Mouse (Mus musculus): ENCODE measurements around the gene Proser1.

Proser1 gene

DNA sequence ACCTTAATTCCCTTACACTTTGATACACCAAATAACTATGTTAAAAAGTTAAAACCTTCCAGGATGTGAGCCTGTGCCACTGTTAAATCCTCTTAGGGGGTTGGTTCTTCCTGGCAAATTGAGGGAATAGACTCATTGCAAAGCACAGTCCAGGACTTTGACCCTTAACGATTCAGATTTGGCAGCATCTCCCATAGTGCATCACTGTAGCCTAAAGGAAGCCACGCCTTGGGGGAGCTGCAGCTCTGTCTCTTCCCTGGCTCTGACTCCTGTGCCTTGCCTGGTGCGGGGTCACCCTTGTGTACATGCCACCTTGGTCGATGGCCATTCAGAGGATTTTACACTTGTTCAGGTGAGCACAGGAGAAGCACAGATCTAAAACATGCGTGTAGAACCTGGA lies 6.2 kb downstream of the Proser1 start:
- Histone ChIP-seq H3K9me3 (ENCODE audit: low read length) (no peaks in the 10 kb centered on the region), H3K4me3 (replicated peaks; ENCODE audit: low read length) (no peak overlapping the region; the same call in 1 of the 2 replicates), H3K36me3 (ENCODE audit: insufficient read depth, low read length) (peaks cover 77% of the 10 kb centered on the region), H3K27me3 (ENCODE audit: insufficient read depth, low read length) (no peaks in the 10 kb centered on the region), H3K4me1 (replicated peaks; ENCODE audit: low read depth, low read length) (peaks cover 68% of the 10 kb centered on the region)
- TF ChIP-seq CTCF (conservative IDR thresholded peaks at IDR 0.05; ENCODE audit: low read length) = no peak
- no peak for TF ChIP-seq NANOG (IDR thresholded peaks at IDR 0.05; ENCODE audit: borderline replicate concordance, low read length)
- TF ChIP-seq POU5F1 (IDR thresholded peaks at IDR 0.05; ENCODE audit: borderline replicate concordance, low read length) = no peak

DNA sequence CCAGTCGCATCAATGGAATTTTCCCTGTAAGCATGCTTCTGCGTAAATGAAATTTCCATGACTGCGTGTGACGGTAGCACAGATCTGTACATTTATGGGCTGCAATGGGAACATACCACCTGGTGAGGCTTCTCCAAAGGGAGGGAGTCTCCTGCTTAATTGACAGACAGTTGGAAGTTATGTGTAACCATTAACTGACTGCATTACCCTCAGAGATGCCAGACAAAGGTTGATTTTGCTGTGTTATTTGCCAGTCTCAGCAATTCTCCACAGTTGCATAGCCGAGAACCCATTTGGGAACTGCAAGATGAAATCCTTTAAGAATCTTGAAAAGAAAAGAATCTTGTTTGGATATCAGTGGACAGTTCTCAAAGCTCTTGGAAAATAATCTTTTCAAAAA lies 8.6 kb downstream of the Proser1 start:
- TF ChIP-seq NANOG (IDR thresholded peaks at IDR 0.05; ENCODE audit: borderline replicate concordance, low read length) (no peak), POU5F1 (IDR thresholded peaks at IDR 0.05; ENCODE audit: borderline replicate concordance, low read length) (no peak), CTCF (conservative IDR thresholded peaks at IDR 0.05; ENCODE audit: low read length) (no peak)

DNA sequence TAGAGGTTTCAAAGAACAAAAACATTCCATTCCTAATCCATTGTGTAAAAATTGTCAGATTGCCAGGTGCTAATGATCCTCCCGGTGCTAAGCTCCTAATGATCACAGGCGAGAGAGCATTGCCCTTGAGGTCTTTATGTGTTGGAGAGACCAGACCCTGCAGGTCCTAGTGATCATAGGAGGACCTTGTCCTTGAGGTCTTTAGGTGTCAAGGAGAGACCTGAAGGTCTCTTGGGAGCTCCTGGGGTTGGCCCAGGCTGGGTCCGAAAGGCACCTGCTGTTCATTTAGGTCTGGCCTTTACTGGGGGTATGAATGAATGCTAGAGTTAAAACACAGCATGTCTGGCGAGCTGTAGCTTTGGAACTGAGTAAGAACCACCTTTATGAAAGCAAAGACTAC lies 10.7 kb downstream of the Proser1 start:
- TF ChIP-seq CTCF (conservative IDR thresholded peaks at IDR 0.05; ENCODE audit: low read length) = no peak
- Histone ChIP-seq H3K36me3 (ENCODE audit: insufficient read depth, low read length) (peaks cover 97% of the 10 kb centered on the region), H3K4me3 (replicated peaks; ENCODE audit: low read length) (no peak overlapping the region), H3K9me3 (ENCODE audit: low read length) (no peaks in the 10 kb centered on the region), H3K4me1 (replicated peaks; ENCODE audit: low read depth, low read length) (peaks cover 51% of the 10 kb centered on the region), H3K27me3 (ENCODE audit: insufficient read depth, low read length) (no peaks in the 10 kb centered on the region)

More for the DNA sequence above, 8.6 kb downstream of the Proser1 start:
- Histone ChIP-seq H3K4me1 (replicated peaks; ENCODE audit: low read depth, low read length) (peaks cover 51% of the 10 kb centered on the region), H3K27me3 (ENCODE audit: insufficient read depth, low read length) (no peaks in the 10 kb centered on the region), H3K4me3 (replicated peaks; ENCODE audit: low read length) (no peak overlapping the region), H3K36me3 (ENCODE audit: insufficient read depth, low read length) (peaks cover 94% of the 10 kb centered on the region), H3K9me3 (ENCODE audit: low read length) (no peaks in the 10 kb centered on the region)

DNA sequence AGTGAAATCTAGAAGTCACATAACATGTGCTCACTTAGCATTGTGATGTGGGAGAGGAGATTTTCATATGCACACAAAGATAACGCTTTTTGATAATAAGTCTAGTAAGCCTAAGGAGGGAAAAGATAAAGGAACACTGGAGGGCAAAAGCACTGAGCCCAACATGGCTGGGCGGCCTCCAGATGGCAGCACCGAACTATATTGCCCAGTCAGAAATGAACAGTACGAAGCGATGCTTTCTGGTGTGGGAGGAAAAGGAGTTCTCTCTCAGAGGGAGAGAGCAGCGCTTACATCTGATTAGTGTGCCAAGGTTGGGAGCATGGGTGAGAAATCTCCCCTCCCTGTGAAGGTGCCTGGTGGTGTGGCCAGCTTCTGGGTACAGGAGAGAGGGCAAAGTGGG lies 12.4 kb downstream of the Proser1 start:
- Histone ChIP-seq H3K27me3 (ENCODE audit: insufficient read depth, low read length) (no peaks in the 10 kb centered on the region), H3K4me1 (replicated peaks; ENCODE audit: low read depth, low read length) (peaks cover 51% of the 10 kb centered on the region), H3K9me3 (ENCODE audit: low read length) (no peaks in the 10 kb centered on the region), H3K4me3 (replicated peaks; ENCODE audit: low read length) (no peak overlapping the region), H3K36me3 (ENCODE audit: insufficient read depth, low read length) (peaks cover 86% of the 10 kb centered on the region)
- peak; percentile 44 for TF ChIP-seq CTCF (conservative IDR thresholded peaks at IDR 0.05; ENCODE audit: low read length)
- TF ChIP-seq POU5F1 (IDR thresholded peaks at IDR 0.05; ENCODE audit: borderline replicate concordance, low read length) = no peak

DNA sequence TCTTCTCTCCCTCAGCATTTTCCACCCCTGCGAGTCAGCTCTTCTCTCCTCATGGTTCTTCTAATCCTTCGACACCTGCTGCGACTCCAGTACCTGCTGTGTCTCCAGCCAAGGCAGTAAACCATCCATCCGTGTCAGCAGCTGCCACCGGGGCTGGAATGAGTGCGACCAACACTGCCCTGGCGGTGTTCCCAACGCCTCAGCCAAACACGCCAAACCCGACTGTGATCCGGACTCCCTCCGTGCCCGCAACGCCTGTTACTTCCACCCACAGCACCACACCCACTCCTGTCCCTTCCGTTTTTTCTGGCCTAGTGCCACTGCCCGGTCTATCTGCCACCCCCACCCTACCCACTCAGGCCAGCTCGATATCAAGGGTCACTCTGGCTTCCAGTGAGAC lies 14.0 kb downstream of the Proser1 start:
- Histone ChIP-seq H3K36me3 (ENCODE audit: insufficient read depth, low read length) (peaks cover 81% of the 10 kb centered on the region), H3K9me3 (ENCODE audit: low read length) (no peaks in the 10 kb centered on the region), H3K4me1 (replicated peaks; ENCODE audit: low read depth, low read length) (peaks cover 46% of the 10 kb centered on the region), H3K4me3 (replicated peaks; ENCODE audit: low read length) (0 out of 2 replicates have a peak overlapping the region, but pooled peaks have one; percentile 17), H3K27me3 (ENCODE audit: insufficient read depth, low read length) (no peaks in the 10 kb centered on the region)
- TF ChIP-seq POU5F1 (IDR thresholded peaks at IDR 0.05; ENCODE audit: borderline replicate concordance, low read length) = no peak
- TF ChIP-seq NANOG (IDR thresholded peaks at IDR 0.05; ENCODE audit: borderline replicate concordance, low read length) = no peak
- TF ChIP-seq CTCF (conservative IDR thresholded peaks at IDR 0.05; ENCODE audit: low read length) = no peak

DNA sequence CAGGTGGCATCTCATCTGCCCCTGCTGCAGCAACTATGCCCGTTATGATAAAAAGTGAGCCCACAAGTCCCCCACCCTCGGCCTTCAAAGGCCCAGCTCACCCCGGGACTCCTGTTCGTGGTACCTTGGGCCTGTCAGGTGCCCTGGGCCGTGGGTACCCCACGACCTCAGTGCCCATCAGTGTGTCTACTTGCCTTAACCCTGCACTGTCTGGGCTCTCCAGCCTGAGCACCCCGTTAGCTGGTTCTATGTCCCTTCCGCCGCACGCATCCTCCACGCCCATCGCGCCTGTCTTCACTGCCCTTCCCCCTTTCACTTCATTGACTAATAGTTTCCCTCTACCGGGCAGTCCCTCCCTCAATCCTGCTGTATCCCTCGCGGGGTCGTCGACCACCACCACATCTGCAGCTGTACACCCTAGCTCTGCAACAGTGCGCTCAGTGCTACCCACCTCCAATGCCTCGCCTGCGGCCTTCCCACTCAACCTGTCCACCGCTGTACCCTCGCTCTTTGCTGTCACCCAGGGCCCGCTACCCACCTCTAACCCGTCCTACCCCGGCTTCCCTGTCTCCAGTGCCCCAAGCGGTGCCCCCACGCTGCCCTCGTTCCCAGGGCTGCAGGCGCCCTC lies 15.1 kb downstream of the Proser1 start:
- no peaks in the 10 kb centered on the region for H3K27me3 ChIP-seq (ENCODE audit: insufficient read depth, low read length)
- no peak for TF ChIP-seq POU5F1 (IDR thresholded peaks at IDR 0.05; ENCODE audit: borderline replicate concordance, low read length)
- no peak for TF ChIP-seq CTCF (conservative IDR thresholded peaks at IDR 0.05; ENCODE audit: low read length)
- TF ChIP-seq NANOG (IDR thresholded peaks at IDR 0.05; ENCODE audit: borderline replicate concordance, low read length) = no peak
- H3K9me3 ChIP-seq (ENCODE audit: low read length) = no peaks in the 10 kb centered on the region
- peak overlapping the region; percentile 57 for H3K4me3 ChIP-seq (replicated peaks; ENCODE audit: low read length)
- H3K4me1 ChIP-seq (replicated peaks; ENCODE audit: low read depth, low read length) = peaks cover 53% of the 10 kb centered on the region
- peaks cover 72% of the 10 kb centered on the region for H3K36me3 ChIP-seq (ENCODE audit: insufficient read depth, low read length)

DNA sequence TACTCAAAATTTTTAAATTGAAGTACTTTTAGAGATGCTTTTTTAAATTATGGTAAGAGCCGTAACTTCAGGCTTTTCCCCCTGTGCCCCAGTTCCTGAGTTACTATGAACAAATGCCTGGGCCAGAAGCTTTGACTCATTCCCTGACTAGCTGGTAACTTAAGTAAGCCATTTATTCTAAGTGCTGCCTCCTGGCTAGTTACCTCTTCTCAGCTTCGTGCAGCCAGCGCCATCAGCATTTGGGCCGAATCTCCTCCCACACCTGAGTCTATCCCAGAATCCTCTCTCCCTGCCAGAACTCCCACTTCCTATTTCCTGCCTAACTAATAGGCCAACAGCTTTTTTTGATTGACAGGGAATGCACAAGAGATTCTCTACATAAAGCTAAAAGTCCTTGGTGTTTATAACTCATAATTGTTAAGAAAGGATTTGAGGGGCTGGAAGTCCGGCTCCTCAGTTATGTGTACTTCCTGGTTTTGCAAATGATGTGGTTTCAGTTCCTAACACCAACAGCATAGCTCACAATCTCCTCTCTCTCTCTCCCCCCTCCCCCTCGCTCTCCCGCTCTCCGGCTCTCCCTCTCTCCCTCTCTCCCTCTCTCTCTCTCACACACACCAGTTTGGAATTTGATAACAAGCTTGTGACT lies 20.1 kb downstream of the Proser1 start:
- H3K27me3 ChIP-seq (ENCODE audit: insufficient read depth, low read length) = peaks cover 2% of the 10 kb centered on the region; the same call in 1 of the 2 replicates
- no peak overlapping the region for H3K4me3 ChIP-seq (replicated peaks; ENCODE audit: low read length)
- no peaks in the 10 kb centered on the region for H3K9me3 ChIP-seq (ENCODE audit: low read length)
- peaks cover 23% of the 10 kb centered on the region for H3K36me3 ChIP-seq (ENCODE audit: insufficient read depth, low read length)
- peaks cover 38% of the 10 kb centered on the region for H3K4me1 ChIP-seq (replicated peaks; ENCODE audit: low read depth, low read length)
- TF ChIP-seq NANOG (IDR thresholded peaks at IDR 0.05; ENCODE audit: borderline replicate concordance, low read length) = no peak
- no peak for TF ChIP-seq CTCF (conservative IDR thresholded peaks at IDR 0.05; ENCODE audit: low read length)
- no peak for TF ChIP-seq POU5F1 (IDR thresholded peaks at IDR 0.05; ENCODE audit: borderline replicate concordance, low read length)

DNA sequence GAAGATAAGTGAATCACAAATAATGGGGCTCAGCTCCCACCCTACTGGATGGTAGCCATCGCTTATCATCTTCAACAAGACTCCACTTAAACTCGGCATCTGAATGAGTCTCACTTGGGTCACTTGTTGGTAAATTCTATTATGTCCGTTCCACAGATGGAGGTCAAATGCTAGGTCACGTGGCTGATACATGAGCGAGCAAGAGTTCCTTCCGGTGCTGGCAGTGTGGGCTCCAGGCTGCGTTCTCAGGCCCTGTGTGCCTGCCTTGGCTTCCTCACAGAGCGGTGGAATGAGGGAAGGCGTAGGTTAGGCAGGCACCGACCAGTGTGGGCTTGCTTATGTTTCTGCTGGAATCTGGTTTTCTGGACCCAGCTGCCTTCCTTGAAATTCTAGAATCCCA lies 23.1 kb downstream of the Proser1 start:
- Histone ChIP-seq H3K4me1 (replicated peaks; ENCODE audit: low read depth, low read length) (peaks cover 38% of the 10 kb centered on the region), H3K4me3 (replicated peaks; ENCODE audit: low read length) (no peak overlapping the region), H3K36me3 (ENCODE audit: insufficient read depth, low read length) (0 out of 2 replicates have a peak, but pooled peaks cover 7% of the 10 kb centered on the region), H3K27me3 (ENCODE audit: insufficient read depth, low read length) (peaks cover 6% of the 10 kb centered on the region; the same call in 1 of the 2 replicates), H3K9me3 (ENCODE audit: low read length) (no peaks in the 10 kb centered on the region)
- TF ChIP-seq NANOG (IDR thresholded peaks at IDR 0.05; ENCODE audit: borderline replicate concordance, low read length) (no peak), POU5F1 (IDR thresholded peaks at IDR 0.05; ENCODE audit: borderline replicate concordance, low read length) (no peak), CTCF (conservative IDR thresholded peaks at IDR 0.05; ENCODE audit: low read length) (no peak)

Data from E14TG2a.4 (cell line).